Mouse (Mus musculus) neural tube, embryonic 13.5 days (tissue): ENCODE measurements around the gene Vps9d1. TPM values are rescaled to one million over a fixed set of nuclear protein-coding genes. Genes with fewer than 3 reads are reported as not detected.

Source experiments
- ATAC-seq: fragments of 200-750 bp; cut with Nextera tagmentation; 2 replicates; pipeline ENCODE4 v1.8.0; 2017; ENCODE audit warnings: low read depth, mild to moderate bottlenecking, moderate TSS enrichment, moderate library complexity
- H3K27ac ChIP-seq: fragments of 300-500 bp; sonication (generic); replicated peaks from 2 replicates; pipeline ENCODE4 v1.5.1; 2015; ENCODE audit warnings: moderate library complexity, mild to moderate bottlenecking, inconsistent platforms
- H3K27me3 ChIP-seq: fragments of 300-500 bp; sonication (generic); 2 replicates; pipeline ENCODE4 v1.6.1; 2015; ENCODE audit warnings: mild to moderate bottlenecking, inconsistent platforms
- H3K36me3 ChIP-seq: fragments of 300-500 bp; sonication (generic); 2 replicates; pipeline ENCODE4 v1.6.1; 2015; ENCODE audit warnings: mild to moderate bottlenecking, inconsistent platforms
- H3K4me1 ChIP-seq: fragments of 300-500 bp; sonication (generic); replicated peaks from 2 replicates; pipeline ENCODE4 v1.6.1; 2015; ENCODE audit warnings: inconsistent platforms
- H3K4me2 ChIP-seq: fragments of 300-500 bp; sonication (generic); 2 replicates; pipeline ENCODE4 v1.6.1; 2015; ENCODE audit warnings: inconsistent platforms, mild to moderate bottlenecking, moderate library complexity
- H3K4me3 ChIP-seq: fragments of 300-500 bp; sonication (generic); 2 replicates; pipeline ENCODE4 v1.5.1; 2015; ENCODE audit warnings: mild to moderate bottlenecking, inconsistent platforms
- H3K9ac ChIP-seq: fragments of 300-500 bp; sonication (generic); 2 replicates; pipeline ENCODE4 v1.6.1; 2015; ENCODE audit warnings: moderate library complexity, mild to moderate bottlenecking, inconsistent platforms
- H3K9me3 ChIP-seq: fragments of 300-500 bp; sonication (generic); 2 replicates; pipeline ENCODE4 v1.6.1; 2016; ENCODE audit warnings: inconsistent platforms
- WGBS: fragments of 180-500 bp; shearing (Covaris S2); methylation state at CpG from one replicate; pipeline ENCODE4 v1.1.7; 2015; 5-methylcytosine and 5-hydroxymethylcytosine counted together
- polyA plus RNA-seq: library from polyadenylated mRNA; unstranded; fragments of >200 nt; fragmentation: Nextera tagmentation; extraction: Ambion mirVana; gene quantifications from 2 replicates; pipeline ENCODE4 v1.2.1, GENCODE M21; 2015

Vps9d1 gene
- polyA plus RNA-seq, 1 experiment from 2014 or later, result 50.0 TPM

DNA sequence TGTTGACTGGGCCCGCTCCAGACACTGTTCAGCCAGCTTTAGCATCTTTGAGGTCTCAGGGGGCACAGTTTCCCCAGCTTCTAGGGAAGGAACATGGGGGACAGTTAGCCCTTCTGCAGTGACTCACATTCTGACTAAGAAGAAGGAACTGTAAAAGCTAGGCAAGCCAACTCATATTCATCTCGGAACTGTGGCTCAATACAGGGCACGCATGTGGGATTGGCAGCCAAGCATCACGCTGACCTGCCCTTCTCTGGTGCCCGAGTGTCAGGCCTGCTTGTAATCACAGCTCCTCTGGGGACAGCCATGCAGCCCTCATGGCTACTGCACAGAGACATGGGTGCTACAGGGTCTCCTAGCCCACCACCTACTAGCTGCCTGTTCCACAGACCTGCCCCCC, 3.2 kb downstream of the Vps9d1 start:
- WGBS, result 96% methylated on average over 5 of the region's 5 CpGs
- Histone ChIP-seq H3K36me3 (peaks cover 67% of the 10 kb centered on the region), H3K27me3 (no peaks in the 10 kb centered on the region), H3K4me3 (no peak overlapping the region), H3K4me1 (peaks cover 27% of the 10 kb centered on the region), H3K27ac (no peak overlapping the region), H3K9ac (no peak overlapping the region), H3K9me3 (no peaks in the 10 kb centered on the region), H3K4me2 (no peak overlapping the region)
- no peak for ATAC-seq

- Histone ChIP-seq H3K4me1 (peaks cover 14% of the 10 kb centered on the region), H3K9me3 (no peaks in the 10 kb centered on the region), H3K36me3 (peaks cover 86% of the 10 kb centered on the region), H3K27me3 (no peaks in the 10 kb centered on the region), H3K4me3 (no peak overlapping the region), H3K9ac (no peak overlapping the region), H3K27ac (no peak overlapping the region), H3K4me2 (no peak overlapping the region)
- ATAC-seq, result no peak
- 92% methylated on average over 8 of the region's 8 CpGs for WGBS
Measured at GRCm38 (mm10) chr8:123248596-123248995, 5.6 kb downstream of the Vps9d1 start.

DNA sequence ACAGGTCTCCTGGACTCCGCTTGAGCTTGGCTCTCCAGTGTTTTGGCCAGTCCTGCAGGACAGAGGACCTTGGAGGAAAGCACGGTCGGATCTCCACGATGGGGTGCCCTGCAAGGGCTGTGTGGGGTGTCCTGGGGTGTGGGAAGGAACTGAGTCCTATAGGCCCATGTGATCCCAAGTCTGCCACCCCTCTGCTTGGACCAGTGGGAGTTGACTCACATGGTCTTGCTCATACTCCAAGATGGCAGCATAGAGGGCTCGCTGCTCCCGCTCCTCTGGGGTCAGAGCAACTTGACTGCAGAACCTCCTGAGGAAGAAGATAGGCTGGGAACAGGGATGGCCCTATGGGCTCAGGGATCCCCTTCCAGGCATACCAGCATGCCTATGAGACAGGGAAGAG, 6.4 kb downstream of the Vps9d1 start:
- Histone ChIP-seq H3K27me3 (no peaks in the 10 kb centered on the region), H3K27ac (no peak overlapping the region), H3K4me3 (no peak overlapping the region), H3K4me2 (no peak overlapping the region), H3K36me3 (peaks cover 94% of the 10 kb centered on the region), H3K9me3 (no peaks in the 10 kb centered on the region), H3K4me1 (peaks cover 7% of the 10 kb centered on the region), H3K9ac (no peak overlapping the region)
- 94% methylated on average over 6 of the region's 6 CpGs for WGBS
- ATAC-seq, result no peak

GRCm38 (mm10) chr8:123245543-123245942, 8.6 kb downstream of the Vps9d1 start:
- Histone ChIP-seq H3K9ac (no peak overlapping the region), H3K9me3 (no peaks in the 10 kb centered on the region), H3K4me1 (no peaks in the 10 kb centered on the region), H3K4me2 (no peak overlapping the region), H3K27ac (no peak overlapping the region), H3K27me3 (no peaks in the 10 kb centered on the region), H3K36me3 (peaks cover 91% of the 10 kb centered on the region), H3K4me3 (no peak overlapping the region)
- WGBS, result 92% methylated on average over 12 of the region's 12 CpGs
- no peak for ATAC-seq

DNA sequence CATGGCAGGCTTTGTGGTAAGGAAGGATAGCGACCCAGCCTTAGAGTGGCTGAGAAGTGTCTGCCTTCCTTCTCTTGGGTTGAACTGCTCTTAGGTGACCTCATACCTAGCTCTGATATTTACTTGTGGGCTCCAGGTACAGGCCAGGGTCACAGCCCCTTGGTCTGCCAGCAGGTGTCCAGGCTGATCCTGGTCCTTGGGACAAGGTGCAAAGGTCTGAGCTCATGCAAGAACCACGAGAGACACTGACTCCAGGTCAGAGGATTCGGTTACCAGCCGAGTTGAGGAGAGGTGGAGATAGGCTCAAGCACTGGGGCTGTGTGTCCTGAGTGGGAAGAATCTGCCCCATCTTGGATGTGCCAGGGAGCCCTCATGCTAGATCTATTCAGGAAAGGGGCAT, 9.8 kb downstream of the Vps9d1 start:
- Histone ChIP-seq H3K36me3 (peaks cover 79% of the 10 kb centered on the region), H3K4me1 (no peaks in the 10 kb centered on the region), H3K4me2 (no peak overlapping the region), H3K27me3 (no peaks in the 10 kb centered on the region), H3K9me3 (no peaks in the 10 kb centered on the region), H3K9ac (no peak overlapping the region), H3K27ac (no peak overlapping the region), H3K4me3 (no peak overlapping the region)
- WGBS, result 91% methylated on average over 4 of the region's 4 CpGs
- no peak for ATAC-seq

- Histone ChIP-seq H3K9me3 (no peaks in the 10 kb centered on the region), H3K9ac (no peak overlapping the region), H3K4me1 (no peaks in the 10 kb centered on the region), H3K27ac (no peak overlapping the region), H3K27me3 (no peaks in the 10 kb centered on the region), H3K4me3 (no peak overlapping the region), H3K4me2 (no peak overlapping the region), H3K36me3 (peaks cover 66% of the 10 kb centered on the region)
- WGBS, result 72% methylated on average over 11 of the region's 11 CpGs
- no peak for ATAC-seq
Measured at GRCm38 (mm10) chr8:123243053-123243452, 11.1 kb downstream of the Vps9d1 start.

DNA sequence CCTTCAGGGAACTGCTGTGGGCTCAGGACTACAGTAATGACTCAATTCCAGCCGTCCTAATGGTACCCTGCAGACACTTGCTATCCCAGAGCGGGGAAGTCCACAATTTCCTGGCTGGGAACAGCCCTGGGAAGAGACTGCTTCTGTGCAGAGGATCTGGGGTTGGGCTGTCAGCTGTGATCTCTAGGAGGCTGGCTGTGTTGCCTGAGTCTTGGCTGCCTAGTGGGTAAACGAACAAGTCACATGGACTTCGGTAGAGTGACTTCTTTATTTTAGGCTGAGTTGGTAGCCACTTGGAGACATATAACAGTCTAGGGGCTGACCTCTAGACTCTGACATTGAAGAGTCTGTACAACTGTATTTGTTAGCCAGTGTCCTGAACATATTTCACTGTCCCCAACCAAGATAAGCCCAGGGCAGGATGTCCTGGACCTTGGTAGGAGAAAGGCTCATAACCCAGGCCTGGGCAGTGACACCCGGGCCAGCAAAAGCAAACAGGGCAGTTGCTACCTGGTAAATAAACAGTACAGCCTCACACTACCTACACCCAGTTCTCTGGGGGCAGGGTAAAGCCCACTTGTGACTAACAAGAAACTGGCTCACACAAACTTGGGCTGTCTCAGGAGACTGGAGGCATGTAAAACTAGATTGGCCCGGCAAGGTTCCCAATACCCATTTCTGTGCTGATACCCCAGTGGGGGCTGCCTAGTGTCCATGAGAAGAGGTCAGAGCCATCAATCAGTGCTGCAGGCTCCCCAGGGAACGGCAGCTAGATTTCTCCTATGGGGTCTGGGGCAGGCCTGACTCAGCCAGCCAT, 11.8 kb downstream of the Vps9d1 start:
- Histone ChIP-seq H3K9me3 (no peaks in the 10 kb centered on the region), H3K9ac (no peak overlapping the region), H3K4me3 (no peak overlapping the region), H3K36me3 (peaks cover 58% of the 10 kb centered on the region), H3K4me1 (no peaks in the 10 kb centered on the region), H3K27me3 (no peaks in the 10 kb centered on the region), H3K4me2 (no peak overlapping the region), H3K27ac (no peak overlapping the region)
- no peak for ATAC-seq
- 86% methylated on average over 7 of the region's 7 CpGs for WGBS

GRCm38 (mm10) chr8:123239398-123239797, 14.8 kb downstream of the Vps9d1 start:
- ATAC-seq, result no peak
- no peaks in the 10 kb centered on the region for H3K9me3 ChIP-seq
- no peak overlapping the region for H3K4me2 ChIP-seq
- peaks cover 21% of the 10 kb centered on the region for H3K4me1 ChIP-seq
- no peak overlapping the region for H3K4me3 ChIP-seq
- peaks cover 29% of the 10 kb centered on the region for H3K36me3 ChIP-seq
- no peak overlapping the region for H3K27ac ChIP-seq
- no peak overlapping the region for H3K9ac ChIP-seq
- WGBS, result 83% methylated on average over 10 of the region's 10 CpGs
- H3K27me3 ChIP-seq, result peaks cover 26% of the 10 kb centered on the region

GRCm38 (mm10) chr8:123235520-123236497, 18.3 kb downstream of the Vps9d1 start, which contains the start of gene Spata2l:
Gene Spata2l (minus strand): TSS chr8:123236233.
- H3K27ac ChIP-seq, result no peak within 1 kb of the TSS
- H3K4me2 ChIP-seq, result peak within 1 kb of the TSS; percentile 73
- H3K27me3 ChIP-seq, result peaks cover 45% of the 10 kb centered on the region
- ATAC-seq, result peak; percentile 80
- H3K9ac ChIP-seq, result peak within 1 kb of the TSS; percentile 69
- WGBS, result 1% methylated on average over 57 of the region's 57 CpGs
- H3K4me3 ChIP-seq, result peak within 1 kb of the TSS; percentile 45
- peaks cover 35% of the 10 kb centered on the region for H3K4me1 ChIP-seq
- no peaks in the 10 kb centered on the region for H3K36me3 ChIP-seq
- no peaks in the 10 kb centered on the region for H3K9me3 ChIP-seq

GRCm38 (mm10) chr8:123234918-123235519, 19.1 kb downstream of the Vps9d1 start:
- 28% methylated on average over 13 of the region's 13 CpGs for WGBS
- H3K4me1 ChIP-seq, result peaks cover 35% of the 10 kb centered on the region
- H3K27ac ChIP-seq, result no peak overlapping the region
- H3K36me3 ChIP-seq, result peaks cover 4% of the 10 kb centered on the region; the same call in 1 of the 2 replicates
- no peak for ATAC-seq
- peak overlapping the region; percentile 73 for H3K4me2 ChIP-seq
- peak overlapping the region; percentile 45 for H3K4me3 ChIP-seq
- H3K9me3 ChIP-seq, result no peaks in the 10 kb centered on the region
- peaks cover 45% of the 10 kb centered on the region for H3K27me3 ChIP-seq
- H3K9ac ChIP-seq, result peak overlapping the region; percentile 69

DNA sequence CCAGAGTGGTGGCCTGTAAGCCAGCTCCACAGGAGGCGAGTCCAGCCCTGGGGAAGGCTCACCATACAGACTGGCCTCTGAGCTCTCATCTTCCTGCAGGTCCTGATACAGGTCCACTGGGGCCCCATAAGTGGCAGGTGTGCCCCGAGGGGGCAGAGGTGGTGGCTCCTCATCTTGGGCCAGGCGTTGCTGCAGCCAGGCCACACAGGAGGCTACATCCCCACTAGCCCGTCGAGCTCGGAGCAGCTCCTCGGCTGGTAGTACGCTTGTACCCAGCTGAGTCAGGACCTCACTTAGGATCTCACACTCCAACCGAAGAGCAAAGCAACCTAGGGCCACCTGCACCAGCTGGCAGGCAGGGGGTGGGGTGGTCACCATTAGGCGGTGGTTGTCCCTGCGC, 20.4 kb downstream of the Vps9d1 start:
- Histone ChIP-seq H3K4me3 (no peak overlapping the region), H3K4me1 (peaks cover 35% of the 10 kb centered on the region), H3K36me3 (peaks cover 16% of the 10 kb centered on the region), H3K4me2 (no peak overlapping the region), H3K9ac (no peak overlapping the region), H3K27me3 (peaks cover 45% of the 10 kb centered on the region), H3K27ac (no peak overlapping the region), H3K9me3 (no peaks in the 10 kb centered on the region)
- ATAC-seq, result no peak
- WGBS, result 78% methylated on average over 11 of the region's 11 CpGs

- Histone ChIP-seq H3K4me3 (no peak overlapping the region), H3K9me3 (no peaks in the 10 kb centered on the region), H3K36me3 (peaks cover 21% of the 10 kb centered on the region), H3K27ac (no peak overlapping the region), H3K4me1 (peaks cover 35% of the 10 kb centered on the region), H3K9ac (no peak overlapping the region), H3K4me2 (no peak overlapping the region), H3K27me3 (peaks cover 45% of the 10 kb centered on the region)
- WGBS, result 51% methylated on average over 13 of the region's 13 CpGs
- no peak for ATAC-seq
Measured at GRCm38 (mm10) chr8:123233300-123233699, 20.8 kb downstream of the Vps9d1 start.
